Mouse (Mus musculus): Measurements from ENCODE around the gene Olfr113. TPM values are rescaled to one million over a fixed set of nuclear protein-coding genes. Genes with fewer than 3 reads are reported as not detected.
"Not testable (repeated sequence)": the region's sequence is repeated elsewhere in the genome, so short reads cannot be mapped to it uniquely, and the experiment has no call there.

The Olfr113 gene
- not detected in 2 replicates for polyA plus RNA-seq (2016; fragmentation: Nextera tagmentation; extraction: Ambion mirVana)

- H3K9me3 ChIP-seq, result no peaks in the 10 kb centered on the region
- DNase-seq (ENCODE audit: low spot score), result no peak
- no peak within 1 kb of the TSS for H3K4me3 ChIP-seq
- no peaks in the 10 kb centered on the region for H3K4me1 ChIP-seq (replicated peaks)
- H3K36me3 ChIP-seq, result no peaks in the 10 kb centered on the region
- no peak within 1 kb of the TSS for H3K27ac ChIP-seq
- no peaks in the 10 kb centered on the region for H3K27me3 ChIP-seq (ENCODE audit: insufficient read depth, poor library complexity, severe bottlenecking)
Measured at GRCm38 (mm10) chr17:37577563-37577962, at the start of gene Olfr113. Gene Olfr113, minus strand, starts transcription at chr17:37577663.

DNA sequence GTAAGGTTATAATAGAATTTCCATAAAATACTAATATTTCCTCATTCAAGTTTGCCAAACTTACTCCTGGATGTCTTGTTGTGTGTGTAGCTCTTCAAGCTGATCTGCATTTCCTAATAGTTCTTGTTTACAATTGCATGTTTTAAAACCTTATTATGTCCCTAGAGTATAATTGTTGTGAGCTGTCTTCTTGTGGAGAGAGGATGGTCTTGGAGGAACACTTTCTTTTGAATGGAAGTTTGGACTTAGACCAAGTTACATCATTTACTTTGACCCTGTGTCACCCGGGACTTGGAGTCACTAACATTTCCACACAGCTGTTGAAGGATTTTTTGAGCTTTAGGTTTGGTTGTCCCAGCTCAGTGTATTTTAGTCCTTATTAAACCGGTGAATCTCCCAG, 49.5 kb upstream of the Olfr113 start, which contains the start of the genes Olfr115 and Olfr116:
Gene Olfr115, minus strand, starts transcription at position 101 of the 400 bp plus-strand sequence.
Gene Olfr116, minus strand, starts transcription at position 191 of the 400 bp plus-strand sequence.
- Histone ChIP-seq H3K27ac (no peak within 1 kb of the TSS), H3K4me3 (no peak within 1 kb of the TSS)
- WGBS, result 88% methylated on average over 2 of the region's 2 CpGs

DNA sequence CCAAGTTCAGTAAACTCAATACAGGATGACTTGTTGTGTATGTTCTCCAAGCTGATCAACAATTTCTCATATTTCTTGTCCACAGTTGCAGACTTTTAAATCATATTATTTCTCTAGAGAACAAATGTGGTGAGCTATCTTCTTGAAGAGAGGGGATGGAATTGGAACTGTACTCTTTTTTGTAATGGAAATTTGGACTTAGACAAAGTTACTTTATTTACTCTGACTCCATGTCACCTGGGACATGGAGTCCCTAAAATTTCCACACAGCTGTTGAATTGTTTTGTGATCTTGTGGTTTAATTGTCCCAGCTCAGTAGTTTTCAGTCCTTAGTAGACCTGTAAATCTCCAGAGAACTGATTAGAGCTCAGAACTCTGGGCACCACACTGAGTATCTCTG, 15.2 kb upstream of the Olfr113 start, which contains the start of gene Olfr114:
Gene Olfr114, minus strand, starts transcription at position 101 of the 400 bp plus-strand sequence.
- Histone ChIP-seq H3K4me1 (replicated peaks) (no peaks in the 10 kb centered on the region), H3K36me3 (no peaks in the 10 kb centered on the region), H3K27ac (no peak within 1 kb of the TSS), H3K27me3 (ENCODE audit: insufficient read depth, poor library complexity, severe bottlenecking) (no peaks in the 10 kb centered on the region), H3K9me3 (no peaks in the 10 kb centered on the region), H3K4me3 (no peak within 1 kb of the TSS)
- DNase-seq (ENCODE audit: low spot score), result no peak

More for the DNA sequence above, 49.5 kb upstream of the Olfr113 start, which contains the start of the genes Olfr115 and Olfr116:
- Histone ChIP-seq H3K36me3 (no peaks in the 10 kb centered on the region), H3K9me3 (peaks cover 13% of the 10 kb centered on the region; the same call in 1 of the 2 replicates), H3K27me3 (ENCODE audit: insufficient read depth, poor library complexity, severe bottlenecking) (no peaks in the 10 kb centered on the region), H3K4me1 (replicated peaks) (no peaks in the 10 kb centered on the region)
- no peak for DNase-seq (ENCODE audit: low spot score)

DNA sequence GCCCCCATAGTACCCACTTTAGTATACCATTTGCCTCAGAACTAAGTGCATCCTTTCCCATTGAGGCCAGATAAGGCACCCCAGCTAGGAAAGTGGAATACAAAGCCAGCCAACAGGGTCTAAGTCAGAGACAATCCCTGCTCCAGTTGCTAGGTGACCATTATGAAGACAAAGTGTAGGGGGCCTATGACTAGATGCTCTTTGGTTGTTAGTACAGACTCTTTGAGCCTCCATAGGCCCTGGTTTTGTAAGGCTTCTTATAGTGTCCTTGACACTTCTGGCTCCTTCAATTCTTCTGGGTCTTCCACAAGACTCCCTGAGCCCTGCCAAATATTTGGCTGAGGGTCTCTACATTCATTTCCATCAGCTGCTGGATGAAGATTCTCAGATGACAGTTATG, 8.1 kb downstream of the Olfr113 start, which contains the start of gene Olfr112:
Gene Olfr112, minus strand, starts transcription at position 101 of the 400 bp plus-strand sequence.
- no peaks in the 10 kb centered on the region for H3K36me3 ChIP-seq
- no peaks in the 10 kb centered on the region for H3K27me3 ChIP-seq (ENCODE audit: insufficient read depth, poor library complexity, severe bottlenecking)
- no peaks in the 10 kb centered on the region for H3K4me1 ChIP-seq (replicated peaks)
- H3K9me3 ChIP-seq, result no peaks in the 10 kb centered on the region
- no peak for DNase-seq (ENCODE audit: low spot score)
- H3K4me3 ChIP-seq, result no peak within 1 kb of the TSS
- no peak within 1 kb of the TSS for H3K27ac ChIP-seq

GRCm38 (mm10) chr17:37558913-37559615, 18.4 kb downstream of the Olfr113 start:
- Histone ChIP-seq H3K4me3 (no peak overlapping the region), H3K27me3 (ENCODE audit: insufficient read depth, poor library complexity, severe bottlenecking) (no peaks in the 10 kb centered on the region), H3K36me3 (no peaks in the 10 kb centered on the region), H3K9me3 (no peaks in the 10 kb centered on the region), H3K27ac (no peak overlapping the region), H3K4me1 (replicated peaks) (no peaks in the 10 kb centered on the region)
- 64% methylated on average over 1 of the region's 1 CpGs for WGBS
- DNase-seq (ENCODE audit: low spot score), result no peak

DNA sequence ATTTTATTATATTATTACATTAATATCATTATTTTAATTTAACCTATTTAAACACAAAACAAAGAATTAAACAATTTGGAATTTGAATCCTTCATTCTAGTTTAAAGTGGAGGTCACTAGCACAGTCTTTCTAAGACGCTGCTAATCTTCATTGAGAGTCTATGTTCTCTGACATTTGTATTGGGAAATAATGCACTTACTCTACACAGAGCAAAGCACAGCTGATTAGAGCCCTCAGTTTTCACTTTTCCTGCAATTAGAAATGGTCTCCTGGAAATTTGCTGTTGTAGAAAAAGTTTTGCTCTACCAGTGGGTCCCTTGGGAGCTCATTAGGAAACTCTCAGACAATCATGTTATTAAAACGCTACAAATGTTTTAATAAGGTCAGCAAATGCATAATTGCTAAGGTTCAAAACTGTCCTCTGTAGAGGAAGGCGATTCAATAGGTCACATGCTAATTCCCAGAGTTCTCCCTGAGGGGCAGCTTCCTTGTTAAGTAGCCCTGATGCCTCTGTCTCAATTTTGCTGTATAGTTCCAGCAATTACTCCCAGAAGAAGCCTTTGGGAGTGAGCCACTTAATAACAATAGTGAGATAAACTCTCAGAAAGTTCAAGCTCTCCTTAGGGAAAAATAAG, 33.5 kb downstream of the Olfr113 start:
- Histone ChIP-seq H3K36me3 (no peaks in the 10 kb centered on the region), H3K27ac (no peak overlapping the region), H3K4me3 (no peak overlapping the region), H3K27me3 (ENCODE audit: insufficient read depth, poor library complexity, severe bottlenecking) (no peaks in the 10 kb centered on the region), H3K9me3 (no peaks in the 10 kb centered on the region), H3K4me1 (replicated peaks) (no peaks in the 10 kb centered on the region)
- 75% methylated on average over 3 of the region's 3 CpGs for WGBS
- DNase-seq (ENCODE audit: low spot score), result no peak

DNA sequence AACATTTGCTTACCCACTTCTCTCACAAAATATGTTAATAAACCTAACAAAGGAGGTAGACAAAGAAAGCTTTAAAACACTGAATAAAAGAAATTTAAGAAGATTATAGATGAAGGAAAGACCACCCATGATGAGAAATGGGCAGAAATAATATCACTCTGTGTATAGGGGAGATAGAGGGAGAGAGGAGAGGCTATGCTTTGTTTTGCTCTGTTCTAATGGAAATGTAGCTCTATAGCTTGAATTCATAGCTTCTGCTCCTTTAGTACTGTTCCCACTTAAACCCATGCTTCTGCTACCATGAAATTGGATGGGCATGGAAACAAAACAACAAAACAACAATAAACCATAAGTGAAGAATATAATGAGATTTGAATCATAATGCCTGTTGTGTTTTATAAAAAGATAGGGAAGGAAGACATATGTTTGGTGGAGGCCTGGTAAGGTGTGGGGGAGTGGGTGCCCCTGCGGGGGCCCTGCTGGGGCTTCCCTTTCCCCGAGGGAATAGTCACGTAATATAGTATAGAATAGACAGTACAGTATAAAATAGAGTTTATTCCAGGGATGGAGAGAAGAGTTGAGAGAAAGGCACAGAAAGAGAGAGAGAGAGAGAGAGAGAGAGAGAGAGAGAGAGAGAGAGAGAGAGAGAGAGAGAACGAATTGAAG, 35.9 kb downstream of the Olfr113 start:
- DNase-seq (ENCODE audit: low spot score), result no peak
- H3K9me3 ChIP-seq, result no peaks in the 10 kb centered on the region
- no peaks in the 10 kb centered on the region for H3K27me3 ChIP-seq (ENCODE audit: insufficient read depth, poor library complexity, severe bottlenecking)
- WGBS, result 82% methylated on average over 4 of the region's 4 CpGs
- H3K27ac ChIP-seq, result no peak overlapping the region
- H3K4me1 ChIP-seq (replicated peaks), result no peaks in the 10 kb centered on the region
- no peaks in the 10 kb centered on the region for H3K36me3 ChIP-seq
- H3K4me3 ChIP-seq, result no peak overlapping the region

DNA sequence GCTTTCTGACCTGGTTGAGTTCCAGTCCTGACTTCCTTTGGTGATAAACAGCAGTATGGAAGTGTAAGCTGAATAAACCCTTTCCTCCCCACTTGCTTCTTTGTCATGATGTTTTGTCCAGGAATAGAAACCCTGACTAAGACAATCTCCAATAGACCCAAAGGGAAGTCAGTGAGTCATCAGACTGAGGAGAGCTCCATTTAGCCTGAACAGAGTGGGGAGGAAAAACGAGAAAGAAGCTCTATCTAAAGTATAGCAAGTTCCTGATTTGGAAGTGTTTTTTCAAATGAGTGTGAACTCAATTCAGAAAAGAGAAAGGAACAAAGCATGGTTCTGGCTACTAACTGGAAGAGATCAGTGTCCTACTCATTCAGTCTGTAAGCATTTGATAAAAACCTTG, 39.0 kb downstream of the Olfr113 start:
- H3K27ac ChIP-seq; H3K9me3 ChIP-seq; DNase-seq (ENCODE audit: low spot score); H3K27me3 ChIP-seq (ENCODE audit: insufficient read depth, poor library complexity, severe bottlenecking); H3K4me3 ChIP-seq; H3K36me3 ChIP-seq; H3K4me1 ChIP-seq (replicated peaks): not testable (repeated sequence)
- 60% methylated on average over 1 of the region's 1 CpGs for WGBS

DNA sequence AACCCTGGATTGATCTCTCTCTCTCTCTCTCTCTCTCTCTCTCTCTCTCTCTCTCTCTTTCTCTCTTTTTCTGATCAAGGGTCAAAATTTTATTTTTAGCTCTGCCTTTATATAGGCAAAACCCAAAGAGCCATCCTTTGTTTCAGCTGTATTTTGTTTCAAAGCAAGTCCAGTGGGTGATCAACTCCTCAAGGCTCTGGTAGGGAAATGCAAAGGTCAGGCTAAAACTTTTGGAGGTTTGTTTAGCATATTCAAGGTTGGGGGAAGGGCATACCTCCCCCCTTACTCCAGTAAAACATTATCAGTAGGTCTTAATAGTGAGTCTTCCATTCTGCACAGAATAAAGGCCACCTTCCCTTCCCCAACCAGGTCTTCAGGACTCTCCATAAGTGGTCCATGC, 42.3 kb downstream of the Olfr113 start:
- Histone ChIP-seq H3K4me3 (no peak overlapping the region), H3K27me3 (ENCODE audit: insufficient read depth, poor library complexity, severe bottlenecking) (no peaks in the 10 kb centered on the region), H3K36me3 (no peaks in the 10 kb centered on the region), H3K27ac (no peak overlapping the region), H3K9me3 (no peaks in the 10 kb centered on the region), H3K4me1 (replicated peaks) (no peaks in the 10 kb centered on the region)
- no peak for DNase-seq (ENCODE audit: low spot score)

DNA sequence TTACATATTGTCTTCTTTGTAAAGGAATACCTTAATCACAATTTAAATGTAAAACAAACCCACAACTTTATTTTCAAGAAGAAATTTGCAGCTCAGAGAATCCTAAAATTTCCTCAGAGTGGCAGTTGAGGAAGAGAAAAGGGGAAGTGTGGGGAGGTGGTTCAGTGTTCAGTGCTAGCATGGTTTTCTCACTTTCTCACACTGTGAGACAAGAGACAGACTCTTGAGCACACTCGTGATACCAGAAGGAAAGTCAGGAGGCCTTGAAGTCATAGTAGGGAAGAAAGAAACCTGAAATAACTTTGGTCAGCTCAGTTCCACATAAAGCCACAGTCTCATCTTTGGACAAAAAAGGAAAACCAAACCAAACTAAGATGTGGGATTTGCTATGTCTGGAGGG, 52.0 kb downstream of the Olfr113 start:
- 79% methylated on average over 1 of the region's 1 CpGs for WGBS
- not testable (repeated sequence) for H3K27ac ChIP-seq; H3K4me3 ChIP-seq; H3K9me3 ChIP-seq; H3K36me3 ChIP-seq; H3K27me3 ChIP-seq (ENCODE audit: insufficient read depth, poor library complexity, severe bottlenecking); H3K4me1 ChIP-seq (replicated peaks); DNase-seq (ENCODE audit: low spot score)

- H3K9me3 ChIP-seq; H3K4me3 ChIP-seq; H3K27me3 ChIP-seq (ENCODE audit: insufficient read depth, poor library complexity, severe bottlenecking); H3K36me3 ChIP-seq; H3K4me1 ChIP-seq (replicated peaks); DNase-seq (ENCODE audit: low spot score); H3K27ac ChIP-seq: not testable (repeated sequence)
Measured at GRCm38 (mm10) chr17:37524612-37525011, 52.9 kb downstream of the Olfr113 start.

All from hindbrain, embryonic 10.5 days (tissue).